Mouse (Mus musculus): ENCODE measurements around the gene Fat1. TPM values are rescaled to one million over a fixed set of nuclear protein-coding genes. Genes with fewer than 3 reads are reported as not detected.
A peak's percentile ranks its signal among the peaks of the same experiment; 100 is the strongest.

The Fat1 gene
- polyA plus RNA-seq, 1 experiment from 2014 or later = 40.7 TPM

DNA sequence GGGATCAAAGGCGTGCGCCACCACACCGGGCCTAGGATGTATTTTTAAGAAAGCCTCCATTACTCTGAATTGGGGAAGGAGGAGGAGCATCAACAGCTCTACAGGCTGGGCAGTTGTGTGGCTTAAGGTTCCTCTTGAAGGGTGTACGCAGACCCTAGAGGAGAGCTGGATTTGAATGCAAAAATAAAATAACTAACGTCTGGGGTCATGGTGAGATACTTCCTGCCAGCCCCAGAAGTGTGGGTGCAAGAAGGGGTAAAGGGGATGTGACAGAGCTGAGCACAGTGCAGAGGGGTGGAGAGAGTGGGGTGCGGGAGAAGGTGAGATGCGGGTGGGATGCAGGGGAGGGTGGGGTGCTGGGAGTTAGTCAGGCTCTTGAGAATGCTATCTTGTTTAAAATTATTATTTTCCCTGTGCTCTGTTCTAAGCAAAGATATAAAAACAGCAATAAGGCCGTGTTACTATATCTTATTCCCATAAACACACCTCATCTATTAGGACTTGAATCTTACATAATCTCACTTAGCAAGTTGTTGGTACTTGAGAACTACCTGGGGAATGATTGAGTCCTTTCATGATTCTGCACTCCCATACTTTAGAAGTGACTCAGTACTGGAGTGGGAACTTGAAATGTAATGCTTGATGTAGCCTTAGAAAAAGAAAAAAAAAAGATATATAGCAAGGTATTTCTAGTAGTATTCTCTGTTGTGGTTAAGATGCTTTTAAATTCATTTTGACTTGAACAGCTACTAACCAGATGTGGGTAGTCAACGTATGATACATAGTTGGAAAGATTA, 2.5 kb upstream of the Fat1 start:
- H3K9ac ChIP-seq (ENCODE audit: low read depth, low read length) = no peak overlapping the region
- no peak overlapping the region for H3K4me2 ChIP-seq (ENCODE audit: low read depth, low read length)
- H3K4me1 ChIP-seq (ENCODE audit: control insufficient read depth, insufficient read depth, low read length) = 0 out of 2 replicates have a peak, but pooled peaks cover 4% of the 10 kb centered on the region
- WGBS = 89% methylated on average over 9 of the region's 9 CpGs
- DNase-seq (ENCODE audit: low spot score) (no peak), ATAC-seq (ENCODE audit: low read depth) (no peak)
- H3K27ac ChIP-seq (replicated peaks; ENCODE audit: low read depth, low read length) = no peak overlapping the region
- H3K9me3 ChIP-seq (ENCODE audit: control insufficient read depth, low read length) = peaks cover 11% of the 10 kb centered on the region; the same call in 1 of the 2 replicates
- H3K27me3 ChIP-seq (replicated peaks; ENCODE audit: control insufficient read depth, insufficient read depth, low read length) = no peaks in the 10 kb centered on the region; the same call in 1 of the 2 replicates
- no peak overlapping the region for H3K4me3 ChIP-seq (ENCODE audit: low read depth, low read length)
- no peaks in the 10 kb centered on the region for H3K36me3 ChIP-seq (ENCODE audit: control insufficient read depth, insufficient read depth, low read length)

DNA sequence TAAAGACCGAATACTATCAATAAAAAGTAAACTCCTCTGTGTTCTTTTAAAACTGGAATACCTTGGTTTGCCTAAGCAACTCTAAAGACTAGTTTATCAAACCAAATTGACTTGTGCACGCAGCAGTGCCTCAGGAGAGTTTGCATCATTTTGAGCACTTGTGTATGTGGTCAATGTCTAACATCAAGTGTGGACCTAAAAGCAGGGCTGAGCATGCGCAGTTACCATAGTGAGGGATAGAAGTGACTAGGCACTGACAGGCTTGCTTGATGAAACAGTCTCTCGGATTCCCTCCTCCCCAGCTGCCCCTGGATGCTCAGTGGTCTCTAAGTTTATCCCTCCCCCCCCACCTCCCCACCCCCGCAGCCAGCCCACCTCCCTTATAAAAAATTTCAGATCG, 1.8 kb upstream of the Fat1 start:
- ATAC-seq (ENCODE audit: low read depth) = no peak
- H3K9ac ChIP-seq (ENCODE audit: low read depth, low read length) = peak overlapping the region; percentile 84; the same call in 1 of the 2 replicates
- DNase-seq (ENCODE audit: low spot score) = no peak
- H3K4me1 ChIP-seq (ENCODE audit: control insufficient read depth, insufficient read depth, low read length) = 0 out of 2 replicates have a peak, but pooled peaks cover 4% of the 10 kb centered on the region
- H3K36me3 ChIP-seq (ENCODE audit: control insufficient read depth, insufficient read depth, low read length) = no peaks in the 10 kb centered on the region
- H3K4me3 ChIP-seq (ENCODE audit: low read depth, low read length) = peak overlapping the region; percentile 79
- peak overlapping the region; percentile 84 for H3K4me2 ChIP-seq (ENCODE audit: low read depth, low read length)
- 48% methylated on average over 6 of the region's 6 CpGs for WGBS
- no peak overlapping the region for H3K27ac ChIP-seq (replicated peaks; ENCODE audit: low read depth, low read length)
- H3K9me3 ChIP-seq (ENCODE audit: control insufficient read depth, low read length) = peaks cover 8% of the 10 kb centered on the region; the same call in 1 of the 2 replicates
- no peaks in the 10 kb centered on the region; the same call in 1 of the 2 replicates for H3K27me3 ChIP-seq (replicated peaks; ENCODE audit: control insufficient read depth, insufficient read depth, low read length)

DNA sequence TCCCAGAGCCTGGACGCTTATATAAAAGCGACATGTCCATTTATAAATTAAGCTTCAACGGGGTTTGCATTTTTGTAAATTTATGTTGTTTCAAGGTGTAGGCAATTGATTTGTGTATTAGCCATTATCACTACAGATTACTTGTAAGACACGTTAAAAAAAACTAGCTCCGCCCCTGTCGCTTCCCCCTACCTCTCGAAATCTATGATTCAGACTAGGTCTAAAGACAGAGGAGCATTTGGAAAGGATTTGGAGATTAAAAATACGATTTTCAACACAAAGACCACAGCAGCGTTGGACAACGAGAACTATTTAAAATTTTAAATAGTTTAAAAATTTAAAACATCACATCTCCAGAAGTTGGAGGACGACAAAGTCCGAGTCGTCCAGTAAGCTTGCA, 831 bp upstream of the Fat1 start:
- Histone ChIP-seq H3K4me3 (ENCODE audit: low read depth, low read length) (peak overlapping the region; percentile 79), H3K9me3 (ENCODE audit: control insufficient read depth, low read length) (0 out of 2 replicates have a peak, but pooled peaks cover 4% of the 10 kb centered on the region), H3K27me3 (replicated peaks; ENCODE audit: control insufficient read depth, insufficient read depth, low read length) (no peaks in the 10 kb centered on the region; the same call in 1 of the 2 replicates), H3K4me1 (ENCODE audit: control insufficient read depth, insufficient read depth, low read length) (peaks cover 8% of the 10 kb centered on the region), H3K27ac (replicated peaks; ENCODE audit: low read depth, low read length) (peak overlapping the region; percentile 93), H3K9ac (ENCODE audit: low read depth, low read length) (peak overlapping the region; percentile 84), H3K4me2 (ENCODE audit: low read depth, low read length) (peak overlapping the region; percentile 84), H3K36me3 (ENCODE audit: control insufficient read depth, insufficient read depth, low read length) (no peaks in the 10 kb centered on the region)
- ATAC-seq (ENCODE audit: low read depth) (no peak), DNase-seq (ENCODE audit: low spot score) (peak; percentile 36)
- 3% methylated on average over 13 of the region's 13 CpGs for WGBS

DNA sequence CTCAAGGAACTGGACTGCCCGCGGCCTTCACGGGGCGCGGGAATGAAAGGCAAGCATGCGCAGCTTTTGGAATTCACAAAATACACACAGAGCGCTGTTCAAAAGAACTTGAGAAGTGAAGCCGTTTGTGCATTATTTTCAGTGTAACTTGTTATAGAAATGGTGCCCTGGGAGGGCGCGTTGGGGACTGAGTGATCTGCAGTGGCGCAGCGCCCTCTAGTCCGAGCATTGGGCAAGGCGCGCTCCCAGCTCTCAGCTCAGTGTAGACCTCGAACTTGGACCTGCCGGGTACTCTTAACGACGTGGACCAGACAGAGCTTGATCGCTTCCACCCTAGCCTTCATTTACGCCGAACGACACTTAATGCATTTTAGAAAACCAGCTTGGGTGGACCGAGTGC, 494 bp downstream of the Fat1 start:
- peak; percentile 97 for DNase-seq (ENCODE audit: low spot score)
- H3K9ac ChIP-seq (ENCODE audit: low read depth, low read length) = peak overlapping the region; percentile 84
- no peaks in the 10 kb centered on the region for H3K36me3 ChIP-seq (ENCODE audit: control insufficient read depth, insufficient read depth, low read length)
- 1% methylated on average over 24 of the region's 24 CpGs for WGBS
- H3K4me2 ChIP-seq (ENCODE audit: low read depth, low read length) = peak overlapping the region; percentile 84
- peak overlapping the region; percentile 79 for H3K4me3 ChIP-seq (ENCODE audit: low read depth, low read length)
- no peaks in the 10 kb centered on the region; the same call in 1 of the 2 replicates for H3K27me3 ChIP-seq (replicated peaks; ENCODE audit: control insufficient read depth, insufficient read depth, low read length)
- ATAC-seq (ENCODE audit: low read depth) = peak; percentile 72
- peak overlapping the region; percentile 93 for H3K27ac ChIP-seq (replicated peaks; ENCODE audit: low read depth, low read length)
- no peaks in the 10 kb centered on the region for H3K9me3 ChIP-seq (ENCODE audit: control insufficient read depth, low read length)
- peaks cover 11% of the 10 kb centered on the region for H3K4me1 ChIP-seq (ENCODE audit: control insufficient read depth, insufficient read depth, low read length)

GRCm38 (mm10) chr8:44936481-44936961, 1.3 kb downstream of the Fat1 start:
- ATAC-seq (ENCODE audit: low read depth) = no peak
- H3K4me3 ChIP-seq (ENCODE audit: low read depth, low read length) = peak overlapping the region; percentile 79
- peak overlapping the region; percentile 93 for H3K27ac ChIP-seq (replicated peaks; ENCODE audit: low read depth, low read length)
- peaks cover 7% of the 10 kb centered on the region; the same call in 1 of the 2 replicates for H3K36me3 ChIP-seq (ENCODE audit: control insufficient read depth, insufficient read depth, low read length)
- WGBS = under 1% methylated on average over 16 of the region's 16 CpGs
- peak; percentile 78 for DNase-seq (ENCODE audit: low spot score)
- peak overlapping the region; percentile 84 for H3K9ac ChIP-seq (ENCODE audit: low read depth, low read length)
- H3K4me1 ChIP-seq (ENCODE audit: control insufficient read depth, insufficient read depth, low read length) = peaks cover 16% of the 10 kb centered on the region
- H3K4me2 ChIP-seq (ENCODE audit: low read depth, low read length) = peak overlapping the region; percentile 84
- H3K9me3 ChIP-seq (ENCODE audit: control insufficient read depth, low read length) = no peaks in the 10 kb centered on the region
- H3K27me3 ChIP-seq (replicated peaks; ENCODE audit: control insufficient read depth, insufficient read depth, low read length) = no peaks in the 10 kb centered on the region; the same call in 1 of the 2 replicates

GRCm38 (mm10) chr8:44937141-44937825, 2.0 kb downstream of the Fat1 start:
- DNase-seq (ENCODE audit: low spot score) (peak; percentile 85), ATAC-seq (ENCODE audit: low read depth) (no peak)
- Histone ChIP-seq H3K4me3 (ENCODE audit: low read depth, low read length) (peak overlapping the region; percentile 79), H3K27me3 (replicated peaks; ENCODE audit: control insufficient read depth, insufficient read depth, low read length) (no peaks in the 10 kb centered on the region; the same call in 1 of the 2 replicates), H3K9me3 (ENCODE audit: control insufficient read depth, low read length) (no peaks in the 10 kb centered on the region), H3K4me2 (ENCODE audit: low read depth, low read length) (peak overlapping the region; percentile 84), H3K4me1 (ENCODE audit: control insufficient read depth, insufficient read depth, low read length) (peaks cover 16% of the 10 kb centered on the region), H3K9ac (ENCODE audit: low read depth, low read length) (peak overlapping the region; percentile 84), H3K27ac (replicated peaks; ENCODE audit: low read depth, low read length) (peak overlapping the region; percentile 93), H3K36me3 (ENCODE audit: control insufficient read depth, insufficient read depth, low read length) (peaks cover 11% of the 10 kb centered on the region; the same call in 1 of the 2 replicates)
- under 1% methylated on average over 34 of the region's 34 CpGs for WGBS

- DNase-seq (ENCODE audit: low spot score) (peak; percentile 96), ATAC-seq (ENCODE audit: low read depth) (peak; percentile 87)
- no peaks in the 10 kb centered on the region for H3K9me3 ChIP-seq (ENCODE audit: control insufficient read depth, low read length)
- H3K4me1 ChIP-seq (ENCODE audit: control insufficient read depth, insufficient read depth, low read length) = peaks cover 16% of the 10 kb centered on the region
- WGBS = 1% methylated on average over 34 of the region's 87 CpGs
- H3K4me3 ChIP-seq (ENCODE audit: low read depth, low read length) = peak overlapping the region; percentile 79
- peak overlapping the region; percentile 84 for H3K9ac ChIP-seq (ENCODE audit: low read depth, low read length)
- no peaks in the 10 kb centered on the region for H3K27me3 ChIP-seq (replicated peaks; ENCODE audit: control insufficient read depth, insufficient read depth, low read length)
- H3K36me3 ChIP-seq (ENCODE audit: control insufficient read depth, insufficient read depth, low read length) = peaks cover 11% of the 10 kb centered on the region; the same call in 1 of the 2 replicates
- peak overlapping the region; percentile 93 for H3K27ac ChIP-seq (replicated peaks; ENCODE audit: low read depth, low read length)
- H3K4me2 ChIP-seq (ENCODE audit: low read depth, low read length) = peak overlapping the region; percentile 84
Measured at GRCm38 (mm10) chr8:44937905-44938642, 2.8 kb downstream of the Fat1 start.

- Histone ChIP-seq H3K4me3 (ENCODE audit: low read depth, low read length) (peak overlapping the region; percentile 79), H3K4me1 (ENCODE audit: control insufficient read depth, insufficient read depth, low read length) (peaks cover 16% of the 10 kb centered on the region), H3K27ac (replicated peaks; ENCODE audit: low read depth, low read length) (peak overlapping the region; percentile 93), H3K4me2 (ENCODE audit: low read depth, low read length) (peak overlapping the region; percentile 84), H3K27me3 (replicated peaks; ENCODE audit: control insufficient read depth, insufficient read depth, low read length) (no peaks in the 10 kb centered on the region), H3K9ac (ENCODE audit: low read depth, low read length) (peak overlapping the region; percentile 84), H3K36me3 (ENCODE audit: control insufficient read depth, insufficient read depth, low read length) (peaks cover 11% of the 10 kb centered on the region; the same call in 1 of the 2 replicates), H3K9me3 (ENCODE audit: control insufficient read depth, low read length) (no peaks in the 10 kb centered on the region)
- peak; percentile 72 for DNase-seq (ENCODE audit: low spot score)
- no peak for ATAC-seq (ENCODE audit: low read depth)
- WGBS = 0% methylated on average over 12 of the region's 12 CpGs
Measured at GRCm38 (mm10) chr8:44938643-44938979, 3.4 kb downstream of the Fat1 start.

All from embryonic facial prominence, embryonic 14.5 days (tissue).